Mouse (Mus musculus) cerebellum, adult 9-10 months (tissue): ENCODE results near the gene Ccl22.
A peak's percentile ranks its signal among the peaks of the same experiment; 100 is the strongest.

Experiments
- DNase-seq: peaks from one replicate; pipeline ENCODE4 v3.0.0; 2022

The Ccl22 gene

DNA sequence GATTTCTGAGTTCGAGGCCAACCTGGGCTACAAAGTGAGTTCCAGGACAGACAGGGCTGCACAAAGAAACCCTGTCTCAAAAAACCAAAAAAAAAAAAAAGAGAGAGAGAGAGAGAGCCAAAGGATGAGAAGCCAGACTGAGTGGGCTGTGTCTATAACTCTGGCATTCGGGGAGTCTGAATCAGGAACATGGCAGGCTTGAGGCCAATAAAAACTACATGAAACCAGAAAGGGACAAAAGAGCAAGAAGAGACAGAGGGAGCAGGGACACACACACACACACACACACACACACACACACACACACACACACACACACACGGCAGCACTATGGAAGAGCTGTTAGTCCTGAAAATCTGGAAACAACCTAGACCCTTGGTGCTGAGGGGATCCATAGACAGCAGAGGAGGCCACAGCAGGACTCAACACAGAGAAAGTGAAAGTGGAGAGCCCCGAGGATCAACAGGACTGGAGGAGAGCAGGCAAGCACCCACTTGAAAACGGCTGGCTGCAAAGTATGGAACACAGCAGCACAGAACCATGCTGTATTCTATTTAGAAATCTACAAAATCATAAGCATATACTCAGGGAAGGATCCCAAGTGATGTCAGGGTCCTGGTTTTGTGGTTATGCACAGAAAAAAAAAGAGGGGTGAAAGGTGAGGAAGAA, 9.8 kb upstream of the Ccl22 start:
- DNase-seq = no peak

DNA sequence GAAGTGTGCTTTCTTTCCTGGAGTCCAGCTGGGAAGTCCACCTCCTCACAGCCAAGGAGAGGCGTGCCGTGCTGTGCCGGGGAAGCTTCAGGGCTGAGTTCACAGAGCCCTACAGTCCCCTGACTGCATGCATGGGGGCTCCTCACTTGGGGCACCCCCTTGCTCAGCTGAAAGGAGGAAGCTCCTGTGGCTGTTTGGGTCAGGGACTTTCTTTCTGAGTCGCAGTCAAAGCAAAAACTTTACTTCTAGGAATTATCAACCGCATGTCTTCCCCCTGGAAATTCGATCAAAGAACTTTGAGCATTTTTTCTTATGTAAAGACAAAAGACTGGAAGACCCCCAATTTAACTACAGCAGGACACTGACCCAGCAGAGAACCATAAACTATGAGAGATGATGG, 5.6 kb upstream of the Ccl22 start:
- DNase-seq = no peak

DNA sequence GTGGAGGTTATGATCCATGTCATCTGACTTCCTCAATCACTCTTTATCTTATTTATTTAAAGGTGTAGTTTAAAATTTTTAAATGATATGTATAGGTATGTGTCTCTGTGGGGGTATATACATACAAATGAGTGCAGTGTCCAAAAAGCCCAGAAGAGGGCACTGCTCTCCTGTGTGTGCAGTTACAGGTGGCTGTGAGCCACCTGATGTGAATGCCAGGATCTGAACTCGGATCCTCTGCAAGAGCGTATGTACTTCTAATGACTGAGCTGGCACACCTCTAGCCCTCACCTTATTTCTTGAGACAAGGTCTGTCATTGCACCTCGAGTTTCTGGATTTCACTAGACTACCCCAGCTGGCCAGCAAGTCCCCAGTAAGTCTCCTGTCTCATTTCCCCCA, 4.8 kb upstream of the Ccl22 start:
- DNase-seq = no peak

DNA sequence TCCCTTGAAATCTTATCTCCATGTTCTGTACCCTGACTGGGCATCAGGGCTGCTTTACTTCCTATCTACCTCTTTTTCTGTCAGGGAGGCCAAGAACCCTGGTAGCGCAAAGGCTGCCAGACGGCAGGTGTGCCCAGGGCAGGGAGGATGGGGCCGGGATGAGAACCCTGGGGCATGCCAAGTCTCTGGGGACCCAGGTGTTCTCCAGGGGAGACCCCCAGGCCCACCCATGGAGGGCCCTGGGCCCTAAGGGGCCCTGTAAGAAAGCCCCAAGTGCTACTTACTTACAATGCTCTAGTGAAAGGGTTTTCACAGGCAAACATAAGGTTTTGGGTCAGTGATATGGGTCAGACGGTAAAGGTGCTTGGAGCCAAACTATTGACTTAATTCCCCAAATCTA, 3.7 kb upstream of the Ccl22 start:
- no peak for DNase-seq

DNA sequence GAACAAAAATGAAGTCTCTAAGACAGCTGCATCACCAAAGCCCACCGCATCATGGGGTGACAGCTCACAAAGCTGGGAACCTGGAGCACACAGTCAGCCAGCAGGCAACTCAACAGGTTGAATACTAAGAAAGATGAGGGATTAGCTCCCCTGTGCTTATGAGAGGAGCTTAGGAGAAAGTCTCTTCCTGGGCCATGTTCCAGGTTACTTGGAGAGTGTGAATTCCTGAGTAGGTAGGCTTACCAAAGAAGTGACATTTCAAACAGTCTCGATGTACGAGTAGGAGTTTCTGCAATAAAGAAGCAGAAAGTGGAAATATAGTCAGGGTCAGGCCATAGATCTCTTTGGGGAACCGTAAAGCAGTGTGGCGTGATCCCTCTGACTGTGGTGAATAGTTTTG, 906 bp upstream of the Ccl22 start:
- DNase-seq = no peak

DNA sequence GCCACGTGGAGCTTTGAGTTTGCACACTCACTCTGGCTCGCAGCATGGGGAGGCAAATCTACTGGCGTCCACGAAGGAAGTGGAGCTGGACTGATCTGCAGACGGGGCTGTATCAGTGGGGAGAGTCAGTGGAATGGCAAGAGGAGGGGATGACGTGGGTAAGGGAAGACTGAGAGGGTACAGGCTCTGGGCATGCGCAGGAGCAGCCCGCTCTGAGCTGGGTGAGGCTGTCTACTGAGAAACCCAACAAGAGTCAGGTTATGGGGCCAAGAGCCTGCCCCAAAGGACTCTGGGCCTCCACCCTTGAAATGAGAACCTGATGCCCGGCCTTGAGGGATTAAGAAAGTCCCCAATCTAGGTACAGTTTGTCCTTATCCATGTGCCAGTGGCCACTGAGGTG, 418 bp upstream of the Ccl22 start:
- no peak for DNase-seq

DNA sequence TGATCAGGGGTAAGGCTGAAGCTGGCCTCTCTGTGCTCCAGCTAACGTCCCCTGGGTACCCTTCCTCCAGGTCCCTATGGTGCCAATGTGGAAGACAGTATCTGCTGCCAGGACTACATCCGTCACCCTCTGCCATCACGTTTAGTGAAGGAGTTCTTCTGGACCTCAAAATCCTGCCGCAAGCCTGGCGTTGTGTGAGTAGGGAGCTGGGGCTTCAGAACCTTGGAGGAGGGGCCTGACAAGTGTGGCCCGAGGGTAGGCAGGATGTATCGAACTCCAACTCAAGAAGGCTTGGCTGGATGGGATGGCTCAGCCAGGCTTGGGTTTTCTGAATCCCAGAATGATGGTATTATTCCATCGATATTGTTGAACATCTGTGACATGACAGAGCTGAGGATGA, 1.4 kb downstream of the Ccl22 start:
- no peak for DNase-seq

DNA sequence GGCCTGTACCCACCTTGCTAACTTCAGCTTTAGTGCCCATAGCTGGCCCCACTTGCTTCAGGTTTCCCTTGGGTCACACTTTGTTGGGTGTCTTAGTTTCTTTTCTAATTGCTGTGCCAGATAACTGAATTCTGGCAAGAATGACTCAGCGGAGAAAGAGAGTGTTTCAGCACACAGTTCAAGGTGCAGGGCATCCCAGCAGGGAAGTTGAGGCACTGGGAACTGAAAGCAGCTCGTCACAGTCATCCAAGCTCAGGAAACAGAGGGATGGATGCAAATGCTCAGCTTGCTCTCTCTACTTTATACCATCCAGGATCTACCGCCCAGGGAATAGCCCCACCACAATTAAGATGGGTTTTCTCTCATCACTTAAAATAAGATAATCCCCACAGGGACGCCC, 3.0 kb downstream of the Ccl22 start:
- DNase-seq = no peak

DNA sequence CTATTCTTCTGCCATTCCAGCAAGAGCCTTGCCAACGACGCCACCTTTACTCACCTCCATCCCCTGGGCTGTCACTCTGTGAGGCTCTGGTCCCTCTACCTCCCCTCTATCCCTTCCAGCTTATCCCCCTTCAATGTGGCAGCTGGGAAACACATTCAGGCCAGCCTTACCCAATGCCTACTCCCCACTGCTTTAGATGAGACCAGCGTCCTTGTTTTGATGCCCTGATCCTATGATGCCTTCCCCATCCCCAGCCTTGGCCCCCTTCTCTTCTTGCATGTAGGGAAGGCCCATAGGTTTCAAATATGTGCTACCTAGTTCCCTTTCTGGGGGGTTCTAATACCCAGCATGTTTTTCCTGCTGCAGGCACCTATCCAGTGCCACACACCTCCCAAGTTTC, 4.6 kb downstream of the Ccl22 start:
- no peak for DNase-seq

DNA sequence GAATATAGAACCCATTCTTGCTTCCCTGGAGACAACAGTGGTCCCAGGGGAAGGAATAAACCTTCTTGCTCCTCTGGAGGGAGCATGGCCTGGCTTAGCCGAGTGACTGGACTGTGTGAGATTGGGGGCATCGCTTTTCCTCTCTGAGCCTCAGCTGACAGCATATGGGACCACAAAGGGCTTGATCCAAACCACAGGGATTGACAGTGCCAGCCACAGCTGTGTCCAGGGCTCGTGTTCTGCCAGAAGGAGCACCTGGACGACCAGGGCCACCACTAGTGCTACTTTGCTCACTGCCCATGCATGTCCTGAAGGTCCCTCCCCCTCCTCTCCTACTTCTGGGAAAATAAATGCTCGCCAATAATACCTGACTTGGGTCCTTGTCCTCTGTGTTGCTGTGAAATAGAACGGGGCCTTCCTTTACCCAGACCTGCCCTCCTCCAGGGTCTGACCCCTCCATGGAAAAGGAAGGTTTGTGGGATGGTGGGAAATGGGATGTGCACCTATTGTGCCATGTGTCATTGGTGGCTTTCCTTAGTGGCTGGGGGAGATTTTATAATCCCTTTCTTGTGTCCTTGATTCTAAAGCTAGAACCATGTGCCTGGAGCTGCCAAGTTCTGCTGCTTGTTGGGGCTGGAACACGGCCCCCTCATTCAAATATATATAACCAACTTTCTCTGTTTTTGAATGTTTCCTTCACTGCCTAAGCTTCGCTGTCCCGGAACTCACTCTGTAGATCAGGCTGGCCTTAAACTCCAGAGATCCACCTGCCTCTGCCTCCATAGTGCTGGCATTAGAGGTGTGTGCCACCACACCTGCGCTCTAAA, 5.8 kb downstream of the Ccl22 start:
- no peak for DNase-seq

DNA sequence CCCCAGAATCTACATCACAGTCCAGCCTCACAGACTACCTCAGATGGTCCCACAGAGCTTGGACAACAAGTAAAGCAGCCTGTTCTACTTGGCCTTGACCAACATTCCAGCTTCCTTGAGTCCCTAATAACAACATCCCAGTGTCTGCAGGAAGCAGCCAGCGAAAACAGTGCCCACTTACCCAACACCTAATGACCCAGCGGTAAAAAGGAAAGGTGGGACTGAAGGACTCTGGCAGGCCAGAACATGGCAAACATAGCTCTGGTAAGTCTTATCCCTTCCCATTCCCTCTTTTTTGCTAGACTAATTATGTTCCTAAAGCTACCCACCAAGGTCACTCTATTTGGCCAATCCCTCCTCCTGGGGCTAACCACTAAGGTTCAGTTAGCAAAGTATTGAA, 8.6 kb downstream of the Ccl22 start:
- DNase-seq = no peak

DNA sequence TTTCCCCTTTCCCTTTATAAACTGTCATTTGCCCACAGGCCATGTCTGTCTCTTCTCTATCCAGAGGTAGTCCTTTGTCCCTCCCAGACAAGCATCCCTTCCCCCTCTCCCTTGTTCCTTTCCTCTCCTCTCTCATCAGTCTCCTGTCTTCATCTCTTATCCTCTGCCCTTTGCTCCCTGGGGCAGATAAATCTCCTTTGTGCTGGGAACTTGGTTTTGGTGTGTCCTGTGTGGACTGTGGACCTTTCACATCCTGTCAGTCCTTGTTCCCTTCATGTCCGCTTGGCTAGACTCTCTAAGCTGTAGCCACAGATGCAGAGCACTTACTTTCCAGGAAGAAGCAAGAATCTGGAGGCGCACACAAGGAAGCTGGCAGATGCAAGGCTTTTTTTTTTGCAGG, 9.1 kb downstream of the Ccl22 start:
- DNase-seq = no peak

DNA sequence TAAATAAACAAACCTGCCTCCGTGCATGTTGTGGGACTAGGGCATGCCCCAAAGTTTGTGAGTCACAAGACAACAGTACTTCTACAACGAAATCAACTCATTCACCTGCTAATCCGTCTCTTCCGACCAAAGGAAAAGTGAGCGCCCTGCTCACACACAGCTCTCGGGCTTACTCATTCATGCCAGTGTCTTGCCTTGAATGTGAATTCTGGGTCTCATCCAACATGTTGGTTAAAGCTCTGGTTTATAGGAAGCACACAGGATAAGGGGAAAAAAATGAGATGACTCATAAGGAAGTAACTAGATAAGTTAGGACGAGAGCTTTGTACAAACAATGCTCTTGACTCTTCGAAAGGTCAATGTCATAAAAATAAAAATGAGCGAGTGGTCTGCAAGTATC, 21.6 kb downstream of the Ccl22 start:
- DNase-seq = no peak

DNA sequence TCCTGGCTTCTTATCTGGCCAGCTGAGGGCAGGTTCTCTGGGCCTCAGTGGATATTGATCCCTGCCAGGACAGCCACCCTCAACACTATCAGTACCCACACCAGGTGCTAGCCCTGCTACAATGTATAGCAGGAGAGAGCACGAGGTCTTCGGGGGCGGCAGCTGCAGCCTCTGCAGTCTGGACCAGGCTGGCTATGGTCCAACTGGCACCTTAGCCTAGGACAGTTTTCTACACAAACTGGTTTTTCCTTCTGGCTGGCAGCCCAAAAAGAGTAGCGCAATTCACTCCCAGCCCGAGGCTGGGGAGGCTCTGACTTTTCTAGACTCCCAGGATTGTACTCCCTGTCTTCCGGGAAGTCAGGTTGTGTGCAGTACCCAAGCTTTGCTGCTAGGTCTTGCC, 25.6 kb downstream of the Ccl22 start:
- DNase-seq = peak; percentile 43

DNA sequence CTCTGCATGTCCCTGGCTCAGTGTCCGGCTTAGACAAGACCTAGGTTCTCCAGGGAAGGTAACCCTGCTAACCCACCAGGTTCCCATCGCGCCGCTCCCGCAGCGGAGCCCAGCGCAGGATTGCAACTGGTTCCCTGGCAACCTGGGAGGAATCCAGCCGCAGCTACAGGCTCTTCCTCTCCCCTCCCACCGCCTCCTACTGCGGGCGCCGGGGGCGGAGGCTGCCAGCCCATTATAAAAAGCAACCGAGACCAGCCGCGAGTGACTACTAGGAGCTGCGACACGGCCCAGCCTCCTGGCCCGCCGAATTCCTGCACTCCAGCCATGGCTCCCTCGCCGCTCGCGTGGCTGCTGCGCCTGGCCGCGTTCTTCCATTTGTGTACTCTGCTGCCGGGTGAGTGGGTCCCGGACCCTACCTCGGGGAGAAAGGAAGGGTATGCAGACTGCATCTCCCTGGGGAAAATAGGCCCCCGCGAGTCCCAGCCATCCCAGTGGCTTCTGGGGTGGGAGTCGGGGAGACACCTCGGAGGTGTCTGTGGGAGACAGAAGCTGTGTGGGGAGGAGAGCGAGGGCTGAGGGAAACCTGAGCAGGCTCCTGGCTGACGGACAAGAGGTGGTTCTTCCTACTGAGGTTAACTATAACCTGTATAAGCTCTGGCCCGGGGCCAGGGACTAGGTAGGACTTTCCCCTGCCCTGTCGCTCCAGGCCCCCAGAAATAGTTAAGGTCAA, 26.7 kb downstream of the Ccl22 start, which contains the start of gene Cx3cl1:
TSS of gene Cx3cl1 (plus strand) at position 69 of the 730 bp plus-strand sequence.
- DNase-seq = peak; percentile 85

DNA sequence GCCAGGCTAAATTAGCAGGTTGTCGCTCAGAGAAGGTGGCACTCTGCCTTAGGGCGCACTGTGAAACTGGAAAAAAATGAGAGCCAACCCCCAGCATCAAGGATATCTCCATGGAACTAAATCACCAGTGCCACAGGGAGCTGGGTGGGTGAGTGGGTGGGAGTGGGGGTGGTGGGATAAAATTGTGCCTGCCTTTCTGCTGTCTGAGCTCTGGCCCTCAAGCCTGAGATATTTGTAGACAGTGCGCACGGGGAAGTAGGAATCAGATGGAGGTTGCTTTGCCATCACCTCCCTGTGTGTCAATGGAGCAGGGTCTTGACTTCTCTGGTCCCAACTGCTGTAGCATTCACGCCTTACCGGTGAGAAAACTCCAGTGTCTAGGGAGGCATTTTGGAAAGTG, 27.7 kb downstream of the Ccl22 start:
- no peak for DNase-seq

DNA sequence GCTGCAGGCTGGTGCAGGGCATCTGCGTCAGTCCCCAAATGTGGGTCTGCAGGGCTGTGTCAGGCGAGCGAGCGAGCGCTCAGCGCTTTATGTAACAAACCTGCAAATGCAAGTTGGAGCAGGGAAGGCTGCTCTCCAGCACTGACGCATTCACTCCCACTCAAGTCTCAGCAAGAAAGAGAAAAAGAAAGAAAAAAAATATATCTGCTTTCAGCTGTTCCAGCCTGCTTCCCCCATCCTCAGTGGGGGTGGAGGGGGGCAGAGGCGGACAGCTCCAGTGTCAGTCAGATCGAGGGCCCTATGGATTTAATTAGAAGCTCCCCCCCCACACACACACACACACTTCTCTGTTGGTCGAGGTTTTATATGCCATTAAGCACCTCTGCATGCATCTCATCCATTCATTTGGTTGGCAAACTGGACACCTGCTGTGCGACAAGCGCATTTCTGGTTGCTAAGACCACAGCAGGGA, 28.3 kb downstream of the Ccl22 start:
- DNase-seq = peak; percentile 50

DNA sequence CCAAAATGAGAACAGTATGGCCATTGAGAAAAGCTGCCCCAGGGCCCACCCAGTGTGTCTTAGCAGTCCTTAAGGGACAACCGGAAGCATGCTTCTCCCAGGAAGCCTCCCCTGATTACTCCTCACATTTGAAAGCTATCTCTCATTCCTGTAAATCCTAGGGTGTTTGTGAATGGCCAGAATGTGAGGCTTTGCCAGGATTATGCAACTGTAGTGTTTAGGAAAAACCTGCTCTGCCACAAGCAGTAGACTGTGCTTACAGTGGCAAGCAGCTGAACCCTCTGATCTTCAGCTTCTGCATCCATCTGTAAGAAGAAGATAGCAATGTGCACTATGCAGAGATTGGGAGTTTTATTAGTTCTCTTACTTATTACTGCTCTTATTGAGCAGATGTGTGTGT, 29.2 kb downstream of the Ccl22 start:
- no peak for DNase-seq

DNA sequence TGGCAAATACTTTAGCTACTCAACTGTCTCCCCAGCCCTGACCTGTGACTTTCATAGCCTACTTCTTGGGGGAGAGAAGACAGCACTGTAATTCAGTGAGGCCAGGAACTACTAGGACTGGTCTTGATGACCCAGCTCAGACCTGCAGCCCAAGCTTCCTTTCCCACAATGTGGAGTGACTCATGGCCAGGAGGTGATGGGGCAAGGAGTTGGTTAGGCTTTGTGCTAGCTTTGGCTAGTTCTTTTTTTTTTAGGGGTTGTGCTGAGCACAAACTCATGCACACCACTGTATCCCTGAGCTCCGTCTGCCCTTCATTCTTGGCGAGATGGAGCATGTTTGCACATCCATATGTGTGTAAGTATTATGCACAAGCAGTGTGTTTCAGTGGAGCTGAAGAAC, 31.0 kb downstream of the Ccl22 start:
- DNase-seq = no peak

DNA sequence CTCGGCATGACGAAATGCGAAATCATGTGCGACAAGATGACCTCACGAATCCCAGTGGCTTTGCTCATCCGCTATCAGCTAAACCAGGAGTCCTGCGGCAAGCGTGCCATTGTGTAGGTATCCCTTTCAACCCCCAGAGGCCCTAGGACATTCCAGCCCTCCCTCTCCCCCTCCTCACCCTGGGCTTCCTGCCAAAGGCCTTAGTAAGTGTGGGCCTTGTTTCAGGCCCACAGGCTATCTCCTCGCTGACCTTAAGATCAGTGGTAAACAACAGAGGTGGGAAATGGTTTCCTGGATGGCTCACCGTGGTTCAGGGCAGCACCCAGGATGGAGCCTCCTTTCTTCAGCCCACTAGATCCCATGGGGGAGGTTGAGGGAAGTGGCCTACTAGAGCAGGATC, 32.6 kb downstream of the Ccl22 start:
- no peak for DNase-seq

DNA sequence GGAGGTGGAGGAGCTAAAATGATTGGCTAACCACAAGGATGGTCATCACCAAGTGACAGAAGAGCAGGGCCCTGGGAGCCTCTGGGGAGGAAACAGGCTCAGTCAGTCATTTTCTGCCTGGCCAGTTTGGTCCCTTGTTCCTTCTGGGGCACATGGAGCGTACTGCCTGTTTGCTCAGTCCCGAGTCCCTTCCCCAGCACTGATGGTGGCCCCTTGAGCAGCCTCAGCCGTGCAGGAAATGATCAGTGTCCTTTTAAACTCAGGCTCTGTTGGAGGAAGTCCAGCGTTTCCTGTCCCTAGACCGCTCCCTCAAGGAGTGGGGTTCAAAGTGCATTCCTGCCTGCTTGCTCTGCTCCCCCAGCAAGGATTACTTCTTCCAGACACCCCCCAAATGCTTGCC, 33.1 kb downstream of the Ccl22 start:
- DNase-seq = no peak

DNA sequence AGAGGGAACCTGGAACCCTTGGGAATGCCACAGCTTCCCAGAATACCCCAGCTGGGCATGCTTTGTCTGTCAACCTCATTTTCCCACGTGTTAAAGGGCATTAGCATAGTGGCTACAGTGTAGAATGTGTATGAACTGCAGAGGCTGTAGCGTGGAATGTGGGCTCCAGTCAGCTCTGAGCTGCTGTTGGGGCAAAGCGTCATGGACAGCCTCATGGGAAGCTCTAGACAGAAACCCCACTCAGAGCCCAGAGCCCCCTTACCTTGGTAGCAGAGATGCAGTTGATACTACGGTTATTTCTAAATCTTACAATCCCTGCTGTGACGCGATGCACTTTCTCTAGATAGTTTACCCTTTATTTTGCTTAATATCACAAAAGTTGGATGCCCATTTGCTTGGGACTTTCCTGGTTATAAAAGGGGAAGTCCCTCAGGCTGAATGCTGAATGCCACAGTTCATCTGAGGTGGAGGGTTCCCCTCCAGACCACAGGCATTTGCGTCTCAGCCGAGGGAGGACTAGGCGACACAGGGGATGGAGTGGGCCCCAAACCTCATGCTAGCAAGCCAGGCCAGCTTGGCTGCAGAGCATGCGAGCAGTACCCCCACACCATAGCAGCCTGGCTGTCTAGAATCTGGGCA, 33.6 kb downstream of the Ccl22 start:
- no peak for DNase-seq

DNA sequence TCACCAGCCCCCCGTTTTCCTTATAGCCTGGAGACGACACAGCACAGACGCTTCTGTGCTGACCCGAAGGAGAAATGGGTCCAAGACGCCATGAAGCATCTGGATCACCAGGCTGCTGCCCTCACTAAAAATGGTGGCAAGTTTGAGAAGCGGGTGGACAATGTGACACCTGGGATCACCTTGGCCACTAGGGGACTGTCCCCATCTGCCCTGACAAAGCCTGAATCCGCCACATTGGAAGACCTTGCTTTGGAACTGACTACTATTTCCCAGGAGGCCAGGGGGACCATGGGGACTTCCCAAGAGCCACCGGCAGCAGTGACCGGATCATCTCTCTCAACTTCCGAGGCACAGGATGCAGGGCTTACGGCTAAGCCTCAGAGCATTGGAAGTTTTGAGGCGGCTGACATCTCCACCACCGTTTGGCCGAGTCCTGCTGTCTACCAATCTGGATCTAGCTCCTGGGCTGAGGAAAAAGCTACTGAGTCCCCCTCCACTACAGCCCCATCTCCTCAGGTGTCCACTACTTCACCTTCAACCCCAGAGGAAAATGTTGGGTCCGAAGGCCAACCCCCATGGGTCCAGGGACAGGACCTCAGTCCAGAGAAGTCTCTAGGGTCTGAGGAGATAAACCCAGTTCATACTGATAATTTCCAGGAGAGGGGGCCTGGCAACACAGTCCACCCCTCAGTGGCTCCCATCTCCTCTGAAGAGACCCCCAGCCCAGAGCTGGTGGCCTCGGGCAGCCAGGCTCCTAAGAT, 34.3 kb downstream of the Ccl22 start:
- no peak for DNase-seq
